Mouse (Mus musculus) macrophage (primary cell): ENCODE data around the gene Gm13090. TPM values are rescaled to one million over a fixed set of nuclear protein-coding genes. Genes with fewer than 3 reads are reported as not detected.

Source experiments
- H3K27ac ChIP-seq: fragments of 350-480 bp; formaldehyde crosslinking; 2 replicates; pipeline ENCODE4 v1.9.0; 2021
- H3K36me3 ChIP-seq: fragments of 350-480 bp; formaldehyde crosslinking; 2 replicates; pipeline ENCODE4 v1.9.0; 2021; ENCODE audit errors: inconsistent target
- H3K4me3 ChIP-seq: fragments of 350-480 bp; formaldehyde crosslinking; 2 replicates; pipeline ENCODE4 v1.9.0; 2021; ENCODE audit errors: inconsistent target
- H3K79me2 ChIP-seq: fragments of 350-480 bp; formaldehyde crosslinking; 2 replicates; pipeline ENCODE4 v1.9.0; 2021; ENCODE audit errors: inconsistent target
- WGBS: methylation state at CpG from one replicate; pipeline ENCODE4 v1.1.7; 2026; ENCODE audit warnings: inconsistent platforms; ENCODE audit not compliant: missing documents; 5-methylcytosine and 5-hydroxymethylcytosine counted together
- polyA plus RNA-seq: library from polyadenylated mRNA; stranded (reverse); fragments of 250-400 nt; gene quantifications from 3 replicates; pipeline ENCODE4 v1.2.4, GENCODE M21; 2018; ENCODE audit warnings: inconsistent platforms

The Gm13090 gene
- polyA plus RNA-seq, 1 experiment from 2014 or later, result not detected

- Histone ChIP-seq H3K79me2 (no peaks in the 10 kb centered on the region), H3K27ac (no peak overlapping the region), H3K36me3 (no peaks in the 10 kb centered on the region), H3K4me3 (no peak overlapping the region)
- 2% methylated on average over 70 of the region's 101 CpGs for WGBS
Observed at GRCm38 (mm10) chr4:151108028-151108771, 18.8 kb downstream of the Gm13090 start.

- 15% methylated on average over 11 of the region's 20 CpGs for WGBS
Observed at GRCm38 (mm10) chr4:151108834-151109241, 19.5 kb downstream of the Gm13090 start.

GRCm38 (mm10) chr4:151111226-151111625 is 21.9 kb downstream of the Gm13090 start:
- Histone ChIP-seq H3K36me3 (no peaks in the 10 kb centered on the region), H3K4me3 (no peak overlapping the region), H3K79me2 (no peaks in the 10 kb centered on the region), H3K27ac (no peak overlapping the region)
- WGBS, result 60% methylated on average over 8 of the region's 8 CpGs

More at GRCm38 (mm10) chr4:151108834-151109241, 19.5 kb downstream of the Gm13090 start:
- Histone ChIP-seq H3K36me3 (no peaks in the 10 kb centered on the region), H3K4me3 (no peak overlapping the region), H3K79me2 (no peaks in the 10 kb centered on the region), H3K27ac (no peak overlapping the region)

GRCm38 (mm10) chr4:151114574-151114973 is 25.2 kb downstream of the Gm13090 start:
- no peaks in the 10 kb centered on the region for H3K36me3 ChIP-seq
- 87% methylated on average over 7 of the region's 7 CpGs for WGBS
- H3K79me2 ChIP-seq, result no peaks in the 10 kb centered on the region
- no peak overlapping the region for H3K4me3 ChIP-seq
- no peak overlapping the region for H3K27ac ChIP-seq

- no peaks in the 10 kb centered on the region for H3K36me3 ChIP-seq
- H3K4me3 ChIP-seq, result no peak overlapping the region
- H3K79me2 ChIP-seq, result no peaks in the 10 kb centered on the region
- 85% methylated on average over 3 of the region's 3 CpGs for WGBS
- no peak overlapping the region for H3K27ac ChIP-seq
Observed at GRCm38 (mm10) chr4:151118883-151119282, 29.5 kb downstream of the Gm13090 start.

GRCm38 (mm10) chr4:151127636-151128548 is 38.5 kb downstream of the Gm13090 start:
- no peaks in the 10 kb centered on the region for H3K36me3 ChIP-seq
- H3K4me3 ChIP-seq, result no peak overlapping the region
- H3K79me2 ChIP-seq, result no peaks in the 10 kb centered on the region
- no peak overlapping the region for H3K27ac ChIP-seq
- 19% methylated on average over 10 of the region's 10 CpGs for WGBS

GRCm38 (mm10) chr4:151128641-151129541 is 39.5 kb downstream of the Gm13090 start:
- Histone ChIP-seq H3K79me2 (no peaks in the 10 kb centered on the region), H3K36me3 (no peaks in the 10 kb centered on the region), H3K4me3 (no peak overlapping the region), H3K27ac (no peak overlapping the region)
- WGBS, result 2% methylated on average over 66 of the region's 69 CpGs

- H3K4me3 ChIP-seq, result no peak overlapping the region
Observed at GRCm38 (mm10) chr4:151129725-151130557, 40.6 kb downstream of the Gm13090 start.

DNA sequence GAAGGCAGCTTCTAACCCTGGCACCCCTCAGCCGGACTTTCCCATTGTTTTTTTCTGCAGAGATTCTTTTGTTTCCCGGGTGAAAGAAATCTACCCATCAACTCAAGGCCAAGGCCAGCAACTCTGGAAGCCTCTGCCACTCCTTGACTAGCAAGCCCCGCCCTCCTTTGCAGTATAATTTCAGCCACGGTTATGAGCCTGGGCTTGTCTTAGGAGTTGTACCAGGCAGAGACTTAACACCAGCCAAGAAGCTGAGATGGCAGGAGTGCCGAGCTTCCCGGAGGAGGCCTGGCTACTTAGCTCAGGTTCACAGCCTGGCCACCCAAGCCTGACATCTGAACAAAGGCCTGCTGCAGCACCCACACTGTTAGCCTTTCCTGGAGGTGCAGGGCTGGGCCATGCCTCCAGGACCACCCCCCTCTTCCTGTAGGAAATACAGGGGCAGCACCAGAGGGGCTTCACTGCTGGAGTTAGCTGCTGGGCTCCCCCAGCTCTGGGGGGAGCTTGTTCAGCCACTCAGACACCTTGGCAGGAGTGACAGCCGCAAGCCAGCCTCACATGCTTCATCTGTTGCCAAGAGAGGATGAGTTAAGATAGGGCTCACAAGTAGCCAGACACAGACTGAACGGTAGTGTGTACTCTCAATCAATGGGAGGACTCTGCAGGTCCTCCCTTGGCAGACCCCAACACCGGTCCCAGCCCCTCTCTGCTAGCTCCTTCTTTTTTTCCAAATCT is 41.6 kb downstream of the Gm13090 start:
- no peak overlapping the region for H3K27ac ChIP-seq
- 71% methylated on average over 9 of the region's 9 CpGs for WGBS
- no peak overlapping the region for H3K4me3 ChIP-seq
- H3K36me3 ChIP-seq, result no peaks in the 10 kb centered on the region
- H3K79me2 ChIP-seq, result no peaks in the 10 kb centered on the region

More at GRCm38 (mm10) chr4:151129725-151130557, 40.6 kb downstream of the Gm13090 start:
- no peaks in the 10 kb centered on the region for H3K36me3 ChIP-seq
- WGBS, result 72% methylated on average over 16 of the region's 16 CpGs
- no peak overlapping the region for H3K27ac ChIP-seq
- no peaks in the 10 kb centered on the region for H3K79me2 ChIP-seq

DNA sequence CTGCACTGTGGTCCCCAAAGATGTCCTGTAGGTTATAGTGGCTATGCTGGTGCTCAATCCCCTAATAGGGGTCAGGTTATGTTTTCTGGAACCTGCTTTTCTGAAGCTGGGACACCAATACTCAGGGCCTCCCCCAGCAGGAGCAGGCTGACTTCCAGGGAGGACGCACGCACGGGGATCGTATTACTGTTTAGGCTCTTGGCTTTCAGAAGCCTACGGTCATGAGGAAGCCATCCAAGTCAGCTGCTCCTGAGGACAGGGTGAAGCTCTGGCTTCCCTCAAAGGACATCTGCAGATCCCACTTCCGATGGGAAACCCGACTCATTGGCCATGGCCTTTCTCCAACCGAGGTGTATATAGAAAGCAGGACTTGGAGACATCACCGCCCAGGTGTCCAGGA is 43.1 kb downstream of the Gm13090 start:
- no peaks in the 10 kb centered on the region for H3K79me2 ChIP-seq
- H3K4me3 ChIP-seq, result no peak overlapping the region
- no peak overlapping the region for H3K27ac ChIP-seq
- H3K36me3 ChIP-seq, result no peaks in the 10 kb centered on the region
- WGBS, result 67% methylated on average over 9 of the region's 9 CpGs

DNA sequence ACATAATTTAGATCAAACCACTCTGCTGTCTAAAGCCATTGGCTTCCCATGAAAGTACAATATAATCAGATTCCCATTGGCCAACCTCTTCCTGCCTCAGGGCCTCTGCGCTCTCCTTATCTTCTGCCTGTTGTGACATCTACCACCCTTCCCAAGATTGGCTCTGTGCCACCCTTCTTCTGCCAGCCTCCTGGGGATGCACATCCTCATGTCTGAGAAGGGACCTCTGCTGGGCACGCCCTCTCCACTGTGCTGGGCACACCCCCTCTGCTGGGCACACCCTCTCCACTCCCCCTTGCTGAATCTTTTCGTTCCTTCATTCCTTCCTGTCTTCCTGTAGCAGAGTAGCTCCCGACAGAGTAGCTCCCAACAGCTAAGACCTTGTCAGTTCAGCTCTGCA is 44.4 kb downstream of the Gm13090 start:
- 51% methylated on average over 4 of the region's 4 CpGs for WGBS
- no peaks in the 10 kb centered on the region for H3K79me2 ChIP-seq
- H3K27ac ChIP-seq, result no peak overlapping the region
- no peak overlapping the region for H3K4me3 ChIP-seq
- no peaks in the 10 kb centered on the region for H3K36me3 ChIP-seq

DNA sequence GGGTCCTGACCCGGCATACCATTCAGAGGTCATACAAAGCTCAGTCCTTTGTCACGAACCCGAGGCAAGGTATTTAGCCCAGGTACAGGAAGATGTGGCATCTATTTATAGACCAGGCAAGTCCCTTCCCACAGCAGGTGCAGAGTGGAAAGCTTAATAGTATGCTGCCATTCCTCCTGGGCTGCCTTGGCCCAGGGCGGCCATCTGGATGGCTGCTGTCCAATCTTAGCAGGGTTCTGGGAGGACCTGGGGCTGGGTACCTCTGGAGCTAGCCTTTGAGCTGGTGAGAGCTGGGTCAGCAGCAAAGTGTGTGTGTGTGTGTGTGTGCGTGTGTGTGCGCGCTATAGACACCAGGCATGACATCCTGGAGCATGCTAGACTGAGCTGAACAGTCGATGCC is 46.1 kb downstream of the Gm13090 start:
- no peaks in the 10 kb centered on the region for H3K79me2 ChIP-seq
- no peak overlapping the region for H3K27ac ChIP-seq
- no peak overlapping the region for H3K4me3 ChIP-seq
- no peaks in the 10 kb centered on the region for H3K36me3 ChIP-seq
- WGBS, result 77% methylated on average over 7 of the region's 8 CpGs

- Histone ChIP-seq H3K36me3 (no peaks in the 10 kb centered on the region), H3K4me3 (no peak overlapping the region), H3K79me2 (no peaks in the 10 kb centered on the region), H3K27ac (no peak overlapping the region)
- WGBS, result 76% methylated on average over 5 of the region's 5 CpGs
Observed at GRCm38 (mm10) chr4:151137701-151138100, 48.3 kb downstream of the Gm13090 start.
